Mouse (Mus musculus) erythroblast, embryonic 14.5 days (primary cell): Measurements from ENCODE around the gene Klra9. TPM values are rescaled to one million over a fixed set of nuclear protein-coding genes. Genes with fewer than 3 reads are reported as not detected.
"Not testable (repeated sequence)": the region's sequence is repeated elsewhere in the genome, so short reads cannot be mapped to it uniquely, and the experiment has no call there.

Experiments
- H3K27me3 ChIP-seq: 2 replicates; pipeline ENCODE4 v1.6.1; 2012; ENCODE audit warnings: inconsistent platforms; ENCODE audit not compliant: control insufficient read depth
- H3K36me3 ChIP-seq: 2 replicates; pipeline ENCODE4 v1.6.1; 2012; ENCODE audit warnings: mild to moderate bottlenecking, inconsistent platforms; ENCODE audit not compliant: control insufficient read depth
- H3K4me1 ChIP-seq: 2 replicates; pipeline ENCODE4 v1.6.1; 2012; ENCODE audit warnings: inconsistent platforms; ENCODE audit not compliant: control insufficient read depth
- H3K4me3 ChIP-seq: replicated peaks from 2 replicates; pipeline ENCODE3; 2012; ENCODE audit warnings: moderate library complexity, mild to moderate bottlenecking, inconsistent platforms
- H3K9me3 ChIP-seq: 2 replicates; pipeline ENCODE4 v1.6.1; 2012; ENCODE audit warnings: low read length, inconsistent platforms, mixed read lengths; ENCODE audit not compliant: control insufficient read depth
- GATA1 ChIP-seq: IDR thresholded peaks from 2 replicates; pipeline ENCODE4 v1.6.1; 2012; ENCODE audit warnings: low read length, inconsistent platforms, mixed read lengths
- TAL1 ChIP-seq: IDR thresholded peaks from 3 replicates; pipeline ENCODE4 v1.6.1; 2012; ENCODE audit warnings: low read length, inconsistent platforms, mixed read lengths
- polyA plus RNA-seq: library from polyadenylated mRNA; stranded (reverse); fragments of >175 nt; gene quantifications from 2 replicates; pipeline ENCODE4 v1.2.3, GENCODE M21; 2012

Klra9 gene
- not detected in 2 replicates for polyA plus RNA-seq

- not testable (repeated sequence) for H3K9me3 ChIP-seq, H3K4me3 ChIP-seq
Measured at GRCm38 (mm10) chr6:130193012-130193411, at the start of gene Klra9. Gene Klra9 (minus strand): TSS chr6:130193112.

GRCm38 (mm10) chr6:130237536-130237935 is 44.6 kb upstream of the Klra9 start:
- Histone ChIP-seq H3K4me1 (no peaks in the 10 kb centered on the region), H3K9me3 (no peaks in the 10 kb centered on the region), H3K36me3 (no peaks in the 10 kb centered on the region), H3K27me3 (no peaks in the 10 kb centered on the region), H3K4me3 (no peak overlapping the region)
- no peak for TF ChIP-seq TAL1
- no peak for TF ChIP-seq GATA1

More at GRCm38 (mm10) chr6:130193012-130193411, at the start of gene Klra9:
- H3K4me1 ChIP-seq, H3K36me3 ChIP-seq, H3K27me3 ChIP-seq: not testable (repeated sequence)

GRCm38 (mm10) chr6:130236635-130237034 is 43.7 kb upstream of the Klra9 start:
- Histone ChIP-seq H3K36me3 (no peaks in the 10 kb centered on the region), H3K27me3 (no peaks in the 10 kb centered on the region), H3K4me1 (no peaks in the 10 kb centered on the region), H3K9me3 (no peaks in the 10 kb centered on the region; the same call in 1 of the 2 replicates), H3K4me3 (no peak overlapping the region)
- TF ChIP-seq GATA1 (no peak), TAL1 (no peak)

GRCm38 (mm10) chr6:130233222-130233621 is 40.3 kb upstream of the Klra9 start, which contains the start of gene Klra7:
Gene Klra7 (minus strand): TSS chr6:130233322.
- Histone ChIP-seq H3K4me1 (no peaks in the 10 kb centered on the region), H3K9me3 (no peaks in the 10 kb centered on the region; the same call in 1 of the 2 replicates), H3K27me3 (no peaks in the 10 kb centered on the region), H3K36me3 (no peaks in the 10 kb centered on the region), H3K4me3 (no peak within 1 kb of the TSS)
- no peak for TF ChIP-seq GATA1
- no peak for TF ChIP-seq TAL1

- not testable (repeated sequence) for H3K9me3 ChIP-seq, H3K36me3 ChIP-seq, H3K27me3 ChIP-seq, H3K4me1 ChIP-seq, H3K4me3 ChIP-seq
Measured at GRCm38 (mm10) chr6:130197453-130197852, 4.5 kb upstream of the Klra9 start.

- not testable (repeated sequence) for H3K36me3 ChIP-seq, H3K27me3 ChIP-seq, H3K4me1 ChIP-seq
Measured at GRCm38 (mm10) chr6:130129798-130130197, 63.1 kb downstream of the Klra9 start, which contains the start of gene Klra8. Gene Klra8 (minus strand): TSS chr6:130129898.

More at GRCm38 (mm10) chr6:130129798-130130197, 63.1 kb downstream of the Klra9 start, which contains the start of gene Klra8:
- H3K4me3 ChIP-seq, H3K9me3 ChIP-seq: not testable (repeated sequence)

Other genes starting within 250 kb of the Klra9 start
- not detected in 2 replicates for gene Klra6, start 166.2 kb downstream of the Klra9 start, polyA plus RNA-seq
- gene Klra4, start 125.8 kb downstream of the Klra9 start, polyA plus RNA-seq: not detected in 2 replicates
- gene Klra8, start 63.2 kb downstream of the Klra9 start, polyA plus RNA-seq: not detected in 2 replicates
- gene Klra7, start 40.2 kb upstream of the Klra9 start, polyA plus RNA-seq: not detected in 2 replicates
- not detected in 2 replicates for gene Klra10, start 88.8 kb upstream of the Klra9 start, polyA plus RNA-seq
- gene Klra3, start 144.5 kb upstream of the Klra9 start, polyA plus RNA-seq: not detected in 2 replicates
- not detected in 2 replicates for gene Klra1, start 193.8 kb upstream of the Klra9 start, polyA plus RNA-seq